In the genomic region with DNA sequence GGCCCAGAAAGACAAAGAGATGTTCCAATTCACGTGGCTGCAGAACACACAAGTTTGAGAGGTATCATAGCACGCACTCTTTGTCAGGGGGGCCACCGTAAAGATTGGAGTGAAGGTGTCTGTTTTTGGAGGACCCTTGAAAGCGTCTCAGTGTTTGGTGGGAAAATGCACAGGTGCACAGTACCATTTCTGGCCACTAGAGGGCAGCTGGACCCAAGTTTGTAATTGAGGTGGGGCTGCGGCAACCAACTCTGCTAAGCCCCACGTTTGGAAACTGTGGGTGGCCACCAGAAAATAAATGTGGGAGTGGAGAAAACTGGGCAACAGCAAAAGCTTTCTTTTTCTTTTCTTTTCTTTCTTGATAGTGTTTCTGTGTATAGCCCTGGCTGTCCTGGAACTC, we compare ENCODE assay signal across 9 mouse cellular contexts. TPM values are rescaled to one million over a fixed set of nuclear protein-coding genes. Genes with fewer than 3 reads are reported as not detected.
DNase-seq lines count a peak whose midpoint lies in the region; ATAC-seq and TF ChIP-seq lines count a peak whose summit lies in the region.
"Had no signal": no experiment of that assay in that cellular context is flagged by ENCODE, and none has a peak within 500 bp of the region (broad histone marks: within the 10 kb centered on the region; RNA-seq: fewer than 3 reads in every experiment).

No protein-coding gene starts in this region.

- no peak overlapping the region for H3K4me3 ChIP-seq in liver, adult 2 months (ENCODE audit: insufficient read depth, low read depth, low read length)
- no peak overlapping the region for H3K4me3 ChIP-seq in liver, embryonic 11.5 days (ENCODE audit: low read depth, low read length)
- H3K4me3 ChIP-seq: myocyte had no signal

- DNase-seq in liver, adult 2 months (ENCODE audit: extremely low read depth, low read depth, low spot score) = peak; percentile 7
- DNase-seq in liver, embryonic 11.5 days (ENCODE audit: low spot score) = no peak
- peak; percentile 78 for DNase-seq in adrenal gland, postnatal 10 days
- DNase-seq in embryo, embryonic 11.5 days (ENCODE audit: low read depth, low spot score) = peak; percentile 44
- DNase-seq in kidney, adult 8-10 months = peak; percentile 27 to 65
- peak; percentile 72 for DNase-seq in lung, postnatal 10 days
- DNase-seq in right cerebral cortex, postnatal 36 days (ENCODE audit: low spot score in 2 of 2) = peak; percentile 44 to 58

- no peak for TF ChIP-seq POLR2A in liver, adult 2 months (IDR thresholded peaks at IDR 0.05; ENCODE audit: extremely low read depth, insufficient read depth, low read length)

- no peaks in the 10 kb centered on the region for H3K36me3 ChIP-seq in liver, adult 2 months (ENCODE audit: control insufficient read depth, insufficient read depth, low read length)
- no peaks in the 10 kb centered on the region for H3K36me3 ChIP-seq in liver, embryonic 11.5 days (ENCODE audit: control insufficient read depth, insufficient read depth, low read length)

- H3K9ac ChIP-seq in liver, adult 2 months (ENCODE audit: low read depth, low read length) = no peak overlapping the region
- H3K9ac ChIP-seq in liver, embryonic 11.5 days (ENCODE audit: low read depth, low read length) = no peak overlapping the region

- H3K79me2 ChIP-seq in liver, adult 2 months (ENCODE audit: control insufficient read depth, insufficient read depth, low read length) = no peaks in the 10 kb centered on the region

- peak; percentile 87 for TF ChIP-seq CTCF in liver, adult 2 months (IDR thresholded peaks at IDR 0.05; ENCODE audit: low read depth, low read length)

- ATAC-seq in liver, embryonic 11.5 days (replicated peaks; ENCODE audit: low FRiP score) = no peak
- ATAC-seq in activated CD4-positive, CD25-positive, alpha-beta regulatory T cell, adult 4 months = no peak

- H3K4me1 ChIP-seq in liver, adult 2 months (ENCODE audit: control insufficient read depth, insufficient read depth, low read length) = no peaks in the 10 kb centered on the region
- H3K4me1 ChIP-seq in liver, embryonic 11.5 days (replicated peaks; ENCODE audit: control insufficient read depth, insufficient read depth, low read length) = no peaks in the 10 kb centered on the region

- WGBS in liver, adult 2 months = 11% methylated on average over 6 of the region's 6 CpGs
- WGBS in liver, embryonic 11.5 days = 19% methylated on average over 6 of the region's 6 CpGs

- H3K27me3 ChIP-seq in liver, adult 2 months (ENCODE audit: control insufficient read depth, insufficient read depth, low read length) = no peaks in the 10 kb centered on the region
- H3K27me3 ChIP-seq in liver, embryonic 11.5 days (replicated peaks; ENCODE audit: control insufficient read depth, insufficient read depth, low read length) = peaks cover 2% of the 10 kb centered on the region

- no peaks in the 10 kb centered on the region for H3K9me3 ChIP-seq in liver, embryonic 11.5 days (ENCODE audit: control insufficient read depth, low read length)

- H3K4me2 ChIP-seq in liver, embryonic 11.5 days = no peak overlapping the region

- no peak overlapping the region for H3K27ac ChIP-seq in liver, adult 2 months (replicated peaks; ENCODE audit: insufficient read depth, low read depth, low read length)
- H3K27ac ChIP-seq in liver, embryonic 11.5 days (ENCODE audit: low read depth, low read length) = no peak overlapping the region

RNA-seq across cellular contexts. Expression of a gene that starts 8.3 kb away (rescaled TPM):
- 0.09 and 0.13 TPM in 2 replicates for total RNA-seq in liver, adult 2 months (2014; rRNA removed)
- 0.04 and 0.16 TPM in 2 replicates for polyA plus RNA-seq in liver, adult 2 months (2012; rRNA removed)
- polyA plus RNA-seq in liver, embryonic 11.5 days (2014; fragmentation: Nextera tagmentation; extraction: Ambion mirVana) = 7.1 and 7.4 TPM in 2 replicates
- total RNA-seq in adrenal gland, postnatal 10 days (2021) = 1 to 10 TPM; 3.5 to 6.0 TPM
- not detected for polyA plus RNA-seq in activated CD4-positive, CD25-positive, alpha-beta regulatory T cell, adult 4 months (2017; shearing (Covaris generic))

RNA-seq across cellular contexts. Expression of a gene that starts 14.2 kb away (rescaled TPM):
- total RNA-seq in liver, adult 2 months (2014; rRNA removed) = 0.18 TPM in 1 of 2 replicates, not detected in the other
- polyA plus RNA-seq in liver, adult 2 months (2012; rRNA removed) = not detected in 2 replicates
- not detected in 2 replicates for polyA plus RNA-seq in liver, embryonic 11.5 days (2014; fragmentation: Nextera tagmentation; extraction: Ambion mirVana)
- total RNA-seq in adrenal gland, postnatal 10 days (2021) = under 1 TPM; 0.27 to 1.00 TPM
- polyA plus RNA-seq in activated CD4-positive, CD25-positive, alpha-beta regulatory T cell, adult 4 months (2017; shearing (Covaris generic)) = not detected
- polyA plus RNA-seq: myocyte had no signal

RNA-seq across cellular contexts. Expression of a gene that starts 21.8 kb away (rescaled TPM):
- total RNA-seq in liver, adult 2 months (2014; rRNA removed) = 3.0 and 3.7 TPM in 2 replicates
- polyA plus RNA-seq in liver, adult 2 months (2012; rRNA removed) = 11.5 and 17.4 TPM in 2 replicates
- polyA plus RNA-seq in liver, embryonic 11.5 days (2014; fragmentation: Nextera tagmentation; extraction: Ambion mirVana) = 56.5 and 58.8 TPM in 2 replicates
- total RNA-seq in adrenal gland, postnatal 10 days (2021) = 10 to 100 TPM; 11.7 to 12.0 TPM
- polyA plus RNA-seq in activated CD4-positive, CD25-positive, alpha-beta regulatory T cell, adult 4 months (2017; shearing (Covaris generic)) = 10 to 100 TPM; 21.6 to 34.7 TPM

RNA-seq across cellular contexts. Expression of a gene that starts 32.4 kb away (rescaled TPM):
- not detected in 2 replicates for total RNA-seq in liver, adult 2 months (2014; rRNA removed)
- polyA plus RNA-seq in liver, adult 2 months (2012; rRNA removed) = not detected in 2 replicates
- polyA plus RNA-seq in liver, embryonic 11.5 days (2014; fragmentation: Nextera tagmentation; extraction: Ambion mirVana) = 0.25 and 0.58 TPM in 2 replicates
- total RNA-seq in adrenal gland, postnatal 10 days (2021) = under 1 TPM in 1 of 2 experiments, not detected in 1; 0.48 TPM
- not detected for polyA plus RNA-seq in activated CD4-positive, CD25-positive, alpha-beta regulatory T cell, adult 4 months (2017; shearing (Covaris generic))
- polyA plus RNA-seq: myocyte had no signal

RNA-seq across cellular contexts. Expression of a gene that starts 42.2 kb away (rescaled TPM):
- 0.28 and 0.54 TPM in 2 replicates for total RNA-seq in liver, adult 2 months (2014; rRNA removed)
- 0.17 and 0.34 TPM in 2 replicates for polyA plus RNA-seq in liver, adult 2 months (2012; rRNA removed)
- polyA plus RNA-seq in liver, embryonic 11.5 days (2014; fragmentation: Nextera tagmentation; extraction: Ambion mirVana) = 0.16 and 0.56 TPM in 2 replicates
- total RNA-seq in adrenal gland, postnatal 10 days (2021) = 1 to 10 TPM; 2.1 to 2.7 TPM
- polyA plus RNA-seq in activated CD4-positive, CD25-positive, alpha-beta regulatory T cell, adult 4 months (2017; shearing (Covaris generic)) = 10 to 100 TPM in 1 of 2 experiments, 1 to 10 TPM in 1; 2.5 to 10.9 TPM
